Mouse (Mus musculus) lung, postnatal 10 days (tissue): ENCODE measurements around the gene S100a1.
A peak's percentile ranks its signal among the peaks of the same experiment; 100 is the strongest.

Source experiments
- DNase-seq: peaks from one replicate; pipeline ENCODE4 v3.0.0; 2021

S100a1 gene

GRCm38 (mm10) chr3:90513796-90514590 is at the start of gene S100a1, which contains the start of gene S100a13:
Gene S100a1 (minus strand): TSS chr3:90514392.
Gene S100a13 (plus strand): TSS chr3:90514435.
- peak; percentile 89 for DNase-seq

GRCm38 (mm10) chr3:90560008-90560628 is 45.9 kb upstream of the S100a1 start, which contains the start of gene S100a3:
Gene S100a3 (plus strand): TSS chr3:90560578.
- no peak for DNase-seq

- DNase-seq: no peak
Measured at GRCm38 (mm10) chr3:90555954-90556353, 41.8 kb upstream of the S100a1 start.

DNA sequence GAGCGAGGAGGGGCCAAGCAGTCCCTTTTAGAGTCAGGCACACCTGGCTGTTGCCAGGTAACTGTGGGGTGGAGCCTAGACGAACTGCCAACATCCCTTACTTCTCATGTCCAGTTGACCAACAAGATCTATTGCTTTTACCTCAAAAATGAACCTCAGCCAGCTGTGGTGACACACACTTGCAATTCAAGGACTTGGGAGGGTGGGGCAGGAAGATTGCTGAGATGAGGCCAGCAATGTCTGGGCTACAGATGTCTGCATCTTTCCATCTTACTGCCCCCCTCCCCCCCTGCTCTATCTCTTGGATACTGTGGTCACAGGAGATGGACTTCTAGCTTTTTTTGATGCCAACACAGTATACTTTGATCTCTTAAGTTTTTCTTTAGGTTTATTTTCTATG is 38.0 kb upstream of the S100a1 start:
- no peak for DNase-seq

- DNase-seq: no peak
Measured at GRCm38 (mm10) chr3:90550421-90550790, 36.2 kb upstream of the S100a1 start.

- DNase-seq: no peak
Measured at GRCm38 (mm10) chr3:90549676-90550420, 35.7 kb upstream of the S100a1 start.

DNA sequence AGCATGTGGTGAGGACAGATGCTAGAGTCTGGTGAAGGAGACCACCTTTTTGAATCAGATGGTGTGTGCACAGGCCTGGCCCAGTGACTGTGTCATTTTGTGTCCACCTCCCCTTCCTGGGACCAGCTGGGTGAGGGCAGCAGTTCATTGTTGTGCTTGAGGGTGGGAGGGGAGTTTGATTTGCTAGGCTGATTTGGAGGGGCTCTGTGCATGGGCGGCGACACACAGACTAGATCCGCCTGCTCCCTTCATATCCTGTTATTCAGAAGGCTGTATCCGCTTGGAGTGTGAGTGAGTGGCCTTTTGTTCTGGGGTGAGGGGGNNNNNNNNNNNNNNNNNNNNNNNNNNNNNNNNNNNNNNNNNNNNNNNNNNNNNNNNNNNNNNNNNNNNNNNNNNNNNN is 26.7 kb upstream of the S100a1 start:
- peak; percentile 78 for DNase-seq

DNA sequence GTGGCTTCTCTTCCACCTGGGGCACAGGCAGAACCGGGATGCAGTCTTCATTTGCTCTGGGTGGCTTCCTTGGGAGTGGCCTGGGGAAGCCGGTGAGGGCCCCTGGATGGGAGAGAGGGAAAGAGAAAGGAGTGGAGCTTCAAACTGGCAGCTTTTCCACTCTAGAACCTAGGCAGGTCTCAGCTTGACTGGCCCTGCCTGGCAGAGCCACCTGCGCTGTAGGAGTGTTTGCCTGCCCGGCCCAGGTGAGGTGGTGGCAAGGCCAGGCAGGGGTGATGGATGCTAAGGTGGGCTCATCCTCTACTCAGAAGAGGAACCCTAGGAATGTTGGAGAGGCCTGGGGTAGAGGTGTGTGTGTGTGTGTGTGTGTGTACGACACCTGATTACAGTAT is 23.7 kb upstream of the S100a1 start:
- DNase-seq: no peak

DNA sequence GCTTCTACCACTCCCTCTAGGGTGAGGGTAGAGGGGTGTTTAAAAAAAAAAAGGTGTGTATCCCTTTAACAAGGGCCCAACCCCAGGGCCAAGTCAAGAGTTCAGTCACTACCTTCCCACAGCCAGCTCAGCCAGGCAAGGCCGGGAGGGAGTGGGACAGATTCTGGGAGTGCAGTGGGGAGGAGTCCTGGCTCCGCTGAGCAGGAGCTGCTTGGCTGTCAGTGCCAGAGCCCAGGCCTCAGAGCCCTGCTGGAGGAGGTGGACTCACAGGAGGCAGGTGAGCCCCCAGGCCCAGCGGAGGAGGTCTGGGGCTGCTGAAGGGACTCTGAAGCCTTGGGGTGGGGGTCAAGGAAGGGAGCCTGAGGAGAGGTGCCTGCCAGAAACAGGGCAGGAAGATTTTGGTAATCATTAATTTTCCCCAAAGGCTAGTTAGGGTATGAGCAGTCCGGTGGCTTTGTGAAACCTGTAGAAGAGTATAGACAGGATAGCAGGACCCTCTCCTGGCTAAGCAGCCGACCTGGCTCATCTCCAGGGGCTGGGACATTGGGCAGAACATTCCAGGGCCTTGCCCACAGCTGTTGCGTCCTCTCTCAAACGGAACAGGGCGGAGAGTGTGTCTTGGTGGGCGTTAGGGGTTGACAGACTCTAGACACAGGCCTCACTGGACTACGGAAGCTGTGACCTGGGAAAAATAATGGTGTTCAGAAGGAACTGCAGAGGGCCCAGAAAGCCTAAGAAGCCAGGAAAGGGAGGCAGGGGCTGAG is 23.1 kb upstream of the S100a1 start, which contains the start of gene S100a16:
S100a16 (plus strand) TSS at position 114 of the 764 bp plus-strand sequence.
- DNase-seq: peak; percentile 87

- no peak for DNase-seq
Measured at GRCm38 (mm10) chr3:90535446-90535845, 21.3 kb upstream of the S100a1 start.

GRCm38 (mm10) chr3:90531713-90532112 is 17.5 kb upstream of the S100a1 start:
- DNase-seq: no peak

DNA sequence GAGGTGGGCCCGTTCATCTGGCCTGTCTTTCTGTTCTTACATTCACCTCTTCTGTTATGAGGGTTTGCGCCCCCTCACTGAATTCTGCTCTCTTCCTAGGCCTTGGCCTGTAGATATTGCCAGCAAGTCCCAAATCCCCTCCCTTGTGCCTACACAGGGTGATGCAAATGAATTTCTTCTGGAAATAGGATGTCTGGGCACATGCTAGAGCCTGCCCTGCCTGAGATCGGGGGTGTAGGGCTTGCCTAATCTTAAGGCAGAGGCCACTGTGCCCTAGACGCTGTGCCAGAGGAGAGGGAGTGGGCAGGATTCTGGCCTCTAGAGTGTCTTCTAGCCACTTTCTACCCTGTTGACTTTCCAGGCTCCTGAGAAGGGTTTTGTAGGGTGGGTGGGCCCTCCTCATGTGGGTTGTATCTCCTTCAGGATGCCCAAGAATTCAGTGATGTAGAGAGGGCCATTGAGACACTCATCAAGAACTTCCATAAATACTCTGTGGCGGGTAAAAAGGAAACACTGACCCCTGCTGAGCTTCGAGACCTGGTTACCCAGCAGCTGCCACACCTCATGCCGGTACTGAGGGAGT is 13.2 kb upstream of the S100a1 start:
- DNase-seq: no peak

DNA sequence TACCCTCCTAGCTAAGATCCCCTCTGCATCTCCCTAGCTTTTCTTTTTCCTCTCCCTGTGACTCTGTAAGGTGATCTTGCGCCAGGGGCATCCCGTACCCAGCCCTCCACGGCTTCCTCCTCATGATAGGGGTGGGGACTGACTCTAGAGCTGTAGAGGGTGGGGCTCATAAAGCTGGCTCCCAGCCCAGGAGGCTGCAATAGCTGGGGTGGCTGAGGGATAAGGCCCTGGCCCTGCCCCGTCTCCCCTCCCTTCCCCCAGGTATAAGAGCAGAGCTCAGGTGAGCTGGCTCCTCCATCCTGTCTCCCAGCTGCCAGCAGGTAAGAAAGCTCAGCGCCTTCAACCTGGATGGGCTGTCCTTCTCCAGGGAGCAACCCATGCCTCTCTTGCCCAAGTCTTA is 12.4 kb upstream of the S100a1 start, which contains the start of gene S100a14:
S100a14 (plus strand) TSS at position 277 of the 400 bp plus-strand sequence.
- DNase-seq: peak; percentile 74

DNA sequence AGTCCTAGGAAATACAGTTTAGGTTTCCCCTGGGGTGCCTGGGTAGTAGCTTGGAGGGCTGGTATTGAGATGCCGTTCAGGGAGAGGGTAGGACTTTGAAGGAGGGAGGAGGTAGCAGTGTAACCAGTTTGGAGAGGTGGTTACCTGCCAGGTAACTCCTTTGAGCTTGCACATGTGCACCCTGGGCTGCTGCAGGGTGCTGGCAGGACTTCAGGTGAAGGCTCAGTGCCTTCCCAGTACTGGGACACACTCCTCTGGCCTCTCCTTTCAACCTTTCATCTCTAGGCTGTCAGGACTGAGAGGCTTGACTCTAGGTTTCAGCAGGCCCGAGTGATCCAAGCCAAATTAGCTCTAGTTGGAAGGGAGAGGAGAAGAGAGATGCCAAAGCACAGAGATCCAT is 11.9 kb upstream of the S100a1 start:
- DNase-seq: no peak

DNA sequence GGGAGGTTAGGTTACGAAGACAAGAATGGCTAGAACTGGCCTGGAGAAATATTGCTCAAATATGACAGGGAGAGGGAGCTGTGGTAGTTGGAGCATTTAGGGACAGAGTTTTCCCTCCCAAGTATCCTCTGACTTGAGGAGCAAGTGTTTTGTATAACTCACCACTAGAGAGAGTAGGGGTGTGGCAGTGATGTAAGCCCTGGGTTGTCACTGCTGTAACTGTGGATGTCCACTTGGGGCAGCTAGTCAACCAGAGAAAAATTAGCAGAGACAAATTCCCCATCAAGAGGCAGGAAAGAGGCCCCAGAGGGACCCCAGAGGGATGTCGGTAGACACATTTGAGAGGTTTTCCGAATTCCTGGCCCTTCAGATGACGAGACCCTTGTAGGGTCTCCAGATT is 11.2 kb upstream of the S100a1 start:
- peak; percentile 85 for DNase-seq

DNA sequence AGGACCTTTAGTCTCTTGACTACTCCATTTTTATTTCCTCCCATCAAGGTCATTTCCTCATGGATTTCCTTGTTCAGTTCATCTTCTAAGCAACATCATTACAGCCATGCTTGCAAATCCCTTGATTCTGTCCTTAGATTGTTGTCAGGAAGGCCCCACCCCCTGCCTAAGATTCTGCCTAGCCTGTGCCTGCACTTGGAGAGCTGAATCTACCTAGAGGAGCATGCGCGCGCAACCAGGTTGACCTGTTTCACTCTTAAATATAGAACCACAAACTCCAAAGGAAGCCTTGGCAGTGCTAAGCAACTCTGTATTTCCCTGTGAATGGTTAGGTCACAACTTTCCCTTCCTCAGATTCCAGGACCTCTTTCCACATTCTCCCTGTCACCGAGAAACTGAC is 3.5 kb upstream of the S100a1 start:
- DNase-seq: no peak

DNA sequence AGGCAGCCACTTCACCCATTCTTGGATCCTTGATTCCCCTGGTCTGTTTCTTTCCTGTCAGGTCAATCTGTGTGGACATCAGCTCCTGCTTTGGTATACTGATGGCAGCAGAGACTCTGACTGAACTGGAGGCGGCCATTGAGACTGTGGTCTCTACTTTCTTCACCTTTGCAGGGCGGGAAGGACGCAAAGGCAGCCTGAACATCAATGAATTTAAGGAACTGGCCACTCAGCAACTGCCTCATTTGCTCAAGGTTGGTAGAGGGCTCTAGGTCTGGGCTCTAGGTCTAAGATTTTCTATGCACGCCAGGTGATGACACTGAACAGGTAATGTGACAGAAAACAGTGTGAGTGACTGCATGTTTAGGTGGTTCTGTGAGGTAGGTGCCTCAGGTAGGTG is 1.6 kb upstream of the S100a1 start:
- DNase-seq: no peak

- DNase-seq: peak; percentile 76
Measured at GRCm38 (mm10) chr3:90515242-90515641, 1.1 kb upstream of the S100a1 start.

- DNase-seq: peak; percentile 88
Measured at GRCm38 (mm10) chr3:90514691-90515090, 499 bp upstream of the S100a1 start.

- no peak for DNase-seq
Measured at GRCm38 (mm10) chr3:90512948-90513642, 1.1 kb downstream of the S100a1 start.

- no peak for DNase-seq
Measured at GRCm38 (mm10) chr3:90512276-90512675, 1.9 kb downstream of the S100a1 start.

GRCm38 (mm10) chr3:90509747-90510123 is 4.5 kb downstream of the S100a1 start:
- DNase-seq: no peak
